Mouse (Mus musculus) heart, embryonic 16.5 days (tissue): ENCODE measurements around the gene Trim50. TPM values are rescaled to one million over a fixed set of nuclear protein-coding genes. Genes with fewer than 3 reads are reported as not detected.
"Not testable (repeated sequence)": the region's sequence is repeated elsewhere in the genome, so short reads cannot be mapped to it uniquely, and the experiment has no call there.

Experiments used
- ATAC-seq: fragments of 200-750 bp; cut with Nextera tagmentation; replicated peaks from 2 replicates; pipeline ENCODE4 v1.8.0; 2017; ENCODE audit warnings: moderate number of reproducible peaks; ENCODE audit not compliant: insufficient read depth, low FRiP score; ENCODE audit errors: extremely low read depth
- H3K27ac ChIP-seq: fragments of 300-500 bp; sonication (generic); 2 replicates; pipeline ENCODE4 v1.5.1; 2014; ENCODE audit warnings: mild to moderate bottlenecking, low read length, control low read depth, moderate library complexity
- H3K27me3 ChIP-seq: fragments of 300-500 bp; sonication (generic); 2 replicates; pipeline ENCODE4 v1.6.1; 2014; ENCODE audit warnings: low read length, mixed read lengths; ENCODE audit not compliant: control insufficient read depth, insufficient read depth
- H3K36me3 ChIP-seq: fragments of 300-500 bp; sonication (generic); 2 replicates; pipeline ENCODE4 v1.6.1; 2014; ENCODE audit not compliant: control insufficient read depth, insufficient read depth
- H3K4me1 ChIP-seq: fragments of 300-500 bp; sonication (generic); 2 replicates; pipeline ENCODE4 v1.6.1; 2014; ENCODE audit warnings: low read length, mixed read lengths; ENCODE audit not compliant: control insufficient read depth, insufficient read depth
- H3K4me2 ChIP-seq: fragments of 300-500 bp; sonication (generic); 2 replicates; pipeline ENCODE4 v1.6.1; 2014; ENCODE audit warnings: low read depth, mild to moderate bottlenecking, control low read depth, low read length
- H3K4me3 ChIP-seq: fragments of 300-500 bp; sonication (generic); 2 replicates; pipeline ENCODE4 v1.5.1; 2014; ENCODE audit warnings: mild to moderate bottlenecking, control low read depth, low read length
- H3K9ac ChIP-seq: fragments of 300-500 bp; sonication (generic); 2 replicates; pipeline ENCODE4 v1.6.1; 2014; ENCODE audit warnings: low read length, control low read depth
- H3K9me3 ChIP-seq: fragments of 300-500 bp; sonication (generic); replicated peaks from 2 replicates; pipeline ENCODE4 v1.6.1; 2016; ENCODE audit warnings: low read length; ENCODE audit not compliant: control insufficient read depth
- WGBS: fragments of 180-500 bp; shearing (Covaris S2); extraction: QIAGEN DNeasy Blood & Tissue Kit; methylation state at CpG from one replicate; pipeline ENCODE4 v1.1.7; 2014; 5-methylcytosine and 5-hydroxymethylcytosine counted together
- polyA plus RNA-seq: library from polyadenylated mRNA; unstranded; fragments of >200 nt; fragmentation: Nextera tagmentation; extraction: Ambion mirVana; gene quantifications from 2 replicates; pipeline ENCODE4 v1.2.1, GENCODE M21; 2015

Gene Trim50
- polyA plus RNA-seq, 1 experiment from 2014 or later = not detected

DNA sequence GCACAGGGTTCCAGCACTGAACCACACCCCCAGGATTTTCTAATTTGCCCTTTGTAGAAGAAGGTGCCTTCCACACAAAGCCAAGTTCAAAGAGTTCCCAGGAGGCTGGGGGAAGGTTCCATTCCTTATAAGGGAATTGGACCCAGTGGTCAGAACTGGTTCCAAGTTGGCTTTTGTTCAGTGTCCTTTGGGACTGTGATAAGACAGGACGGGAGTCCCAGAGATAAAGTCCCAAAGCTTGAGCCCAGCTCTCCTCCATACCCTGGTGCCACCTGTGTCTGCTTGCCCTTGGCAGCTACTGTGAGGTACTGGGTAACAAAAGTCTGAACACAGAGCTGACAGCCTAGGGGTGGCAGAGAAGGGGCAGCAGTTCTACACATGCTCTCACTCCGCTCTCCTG lies 6.7 kb downstream of the Trim50 start:
- Histone ChIP-seq H3K4me2 (no peak overlapping the region), H3K9ac (no peak overlapping the region), H3K9me3 (no peaks in the 10 kb centered on the region), H3K4me1 (peaks cover 3% of the 10 kb centered on the region; the same call in 1 of the 2 replicates), H3K4me3 (no peak overlapping the region), H3K27ac (no peak overlapping the region), H3K27me3 (no peaks in the 10 kb centered on the region), H3K36me3 (no peaks in the 10 kb centered on the region)
- no peak for ATAC-seq
- WGBS = 61% methylated on average over 2 of the region's 2 CpGs

DNA sequence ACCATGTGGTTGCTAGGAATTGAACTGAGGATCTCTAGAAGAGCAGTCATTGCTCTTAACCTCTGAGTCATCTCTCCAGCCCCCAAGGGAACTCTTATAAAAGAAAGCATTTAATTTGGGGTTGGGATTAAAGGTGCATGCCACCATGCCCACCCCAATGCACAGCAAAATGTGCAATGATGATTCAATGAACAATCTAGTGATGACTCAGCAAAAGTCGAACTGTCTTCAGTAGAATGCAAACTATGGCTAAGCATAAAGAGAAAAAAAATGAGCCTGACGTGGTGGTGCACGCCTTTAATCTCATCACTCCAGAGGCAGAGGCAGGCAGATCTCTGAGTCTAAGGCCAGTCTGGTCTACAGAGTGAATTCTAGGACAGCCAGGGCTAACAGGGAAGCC lies 9.5 kb downstream of the Trim50 start:
- 86% methylated on average over 3 of the region's 3 CpGs for WGBS
- peaks cover 2% of the 10 kb centered on the region; the same call in 1 of the 2 replicates for H3K27me3 ChIP-seq
- H3K36me3 ChIP-seq = no peaks in the 10 kb centered on the region
- H3K4me1 ChIP-seq = peaks cover 3% of the 10 kb centered on the region; the same call in 1 of the 2 replicates
- H3K9me3 ChIP-seq = no peaks in the 10 kb centered on the region
- no peak overlapping the region for H3K9ac ChIP-seq
- H3K27ac ChIP-seq = no peak overlapping the region
- no peak overlapping the region for H3K4me2 ChIP-seq
- no peak overlapping the region for H3K4me3 ChIP-seq
- no peak for ATAC-seq

DNA sequence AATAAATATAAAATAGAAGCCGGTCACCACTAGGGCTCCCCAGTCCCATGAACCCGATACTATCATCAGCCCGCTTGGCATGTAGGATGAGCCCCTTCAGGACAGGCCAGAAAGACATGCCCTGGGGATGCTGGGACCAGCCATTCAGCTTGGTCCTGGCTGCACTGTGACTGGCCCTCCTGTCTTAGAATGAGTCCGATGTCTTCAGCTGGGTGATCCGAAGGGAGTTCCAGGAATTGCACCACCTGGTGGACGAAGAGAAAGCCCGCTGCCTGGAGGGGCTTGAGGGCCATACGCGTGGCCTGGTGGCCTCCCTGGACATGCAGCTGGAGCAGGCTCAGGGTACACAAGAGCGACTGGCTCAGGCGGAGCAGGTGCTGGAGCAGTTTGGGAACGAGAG lies 10.4 kb downstream of the Trim50 start:
- ATAC-seq = no peak

DNA sequence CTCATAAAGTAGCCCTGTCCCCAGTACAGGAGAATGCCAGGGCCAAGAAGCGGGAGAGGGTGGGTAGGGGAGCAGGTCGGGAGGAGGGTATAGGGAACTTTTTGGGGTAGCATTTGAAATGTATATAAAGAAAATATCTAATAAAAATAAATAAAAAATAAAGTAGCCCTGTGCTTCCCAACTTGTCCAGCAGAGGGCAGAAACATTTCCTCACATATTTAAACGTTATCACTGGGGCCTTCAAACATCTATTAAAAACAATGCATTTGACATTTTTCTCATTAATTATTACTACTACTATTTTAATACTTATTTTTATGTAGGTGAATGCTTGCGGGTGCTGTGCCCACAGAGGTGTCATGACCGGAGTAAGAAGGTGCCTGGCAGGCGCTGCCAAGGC lies 14.7 kb downstream of the Trim50 start:
- Histone ChIP-seq H3K27ac (no peak overlapping the region), H3K9ac (no peak overlapping the region), H3K9me3 (no peaks in the 10 kb centered on the region), H3K36me3 (peaks cover 9% of the 10 kb centered on the region), H3K4me1 (peaks cover 5% of the 10 kb centered on the region; the same call in 1 of the 2 replicates), H3K4me2 (no peak overlapping the region), H3K27me3 (peaks cover 2% of the 10 kb centered on the region; the same call in 1 of the 2 replicates), H3K4me3 (no peak overlapping the region)
- 50% methylated on average over 6 of the region's 6 CpGs for WGBS
- no peak for ATAC-seq

More for the DNA sequence above, 10.4 kb downstream of the Trim50 start:
- no peak overlapping the region for H3K4me3 ChIP-seq
- H3K36me3 ChIP-seq = no peaks in the 10 kb centered on the region
- WGBS = 25% methylated on average over 12 of the region's 12 CpGs
- H3K9ac ChIP-seq = no peak overlapping the region
- peaks cover 3% of the 10 kb centered on the region; the same call in 1 of the 2 replicates for H3K4me1 ChIP-seq
- H3K9me3 ChIP-seq = no peaks in the 10 kb centered on the region
- H3K4me2 ChIP-seq = no peak overlapping the region
- H3K27ac ChIP-seq = no peak overlapping the region
- peaks cover 2% of the 10 kb centered on the region; the same call in 1 of the 2 replicates for H3K27me3 ChIP-seq

DNA sequence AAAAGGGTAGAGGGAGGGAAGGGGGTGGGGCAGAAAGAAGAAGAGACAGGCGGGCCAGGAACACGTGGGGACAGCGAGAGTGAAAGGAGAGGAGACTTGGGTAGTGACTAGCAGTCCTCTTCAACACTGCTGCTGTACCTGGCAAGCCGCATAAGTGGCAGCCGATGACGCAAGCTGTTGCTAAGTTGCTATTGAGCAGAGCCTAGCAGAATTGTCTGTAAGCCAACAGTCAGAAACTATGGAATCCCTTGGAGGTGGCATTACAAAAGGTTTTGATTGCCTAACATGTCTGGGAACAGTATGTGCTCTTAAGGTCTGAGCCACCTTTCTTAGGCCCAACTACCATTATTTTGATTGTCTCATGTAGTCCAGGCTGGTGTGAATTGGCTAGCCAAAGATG lies 15.2 kb downstream of the Trim50 start:
- H3K4me3 ChIP-seq = no peak overlapping the region
- no peak for ATAC-seq
- H3K4me2 ChIP-seq = no peak overlapping the region
- peaks cover 2% of the 10 kb centered on the region; the same call in 1 of the 2 replicates for H3K27me3 ChIP-seq
- peaks cover 12% of the 10 kb centered on the region for H3K36me3 ChIP-seq
- H3K27ac ChIP-seq = no peak overlapping the region
- H3K9ac ChIP-seq = no peak overlapping the region
- H3K9me3 ChIP-seq = no peaks in the 10 kb centered on the region
- WGBS = 79% methylated on average over 6 of the region's 6 CpGs
- peaks cover 5% of the 10 kb centered on the region; the same call in 1 of the 2 replicates for H3K4me1 ChIP-seq

DNA sequence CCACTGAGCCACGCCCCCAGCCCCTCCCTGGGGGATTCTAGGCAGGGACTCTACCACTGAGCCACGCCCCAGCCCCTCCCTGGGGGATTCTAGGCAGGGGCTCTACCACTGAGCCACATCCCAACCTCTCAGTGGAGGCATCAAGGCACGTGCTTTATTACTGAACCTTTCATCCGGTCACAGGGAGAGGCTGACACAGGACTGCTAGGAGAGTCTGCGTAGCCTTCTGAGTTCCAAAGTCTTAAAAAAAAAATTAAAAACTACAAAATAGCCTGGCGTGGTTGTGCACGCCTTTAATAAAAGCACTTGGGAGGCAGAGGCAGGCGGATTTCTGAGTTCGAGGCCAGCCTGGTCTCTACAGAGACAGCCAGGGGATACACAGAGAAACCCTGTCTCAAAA lies 16.1 kb downstream of the Trim50 start:
- WGBS = 57% methylated on average over 9 of the region's 9 CpGs
- H3K27me3 ChIP-seq, H3K9me3 ChIP-seq, ATAC-seq, H3K4me1 ChIP-seq: not testable (repeated sequence)
- peak overlapping the region; percentile 75 for H3K4me2 ChIP-seq
- H3K9ac ChIP-seq = peak overlapping the region; percentile 86
- peak overlapping the region; percentile 83 for H3K4me3 ChIP-seq
- peak overlapping the region; percentile 83 for H3K27ac ChIP-seq
- H3K36me3 ChIP-seq = peaks cover 21% of the 10 kb centered on the region

DNA sequence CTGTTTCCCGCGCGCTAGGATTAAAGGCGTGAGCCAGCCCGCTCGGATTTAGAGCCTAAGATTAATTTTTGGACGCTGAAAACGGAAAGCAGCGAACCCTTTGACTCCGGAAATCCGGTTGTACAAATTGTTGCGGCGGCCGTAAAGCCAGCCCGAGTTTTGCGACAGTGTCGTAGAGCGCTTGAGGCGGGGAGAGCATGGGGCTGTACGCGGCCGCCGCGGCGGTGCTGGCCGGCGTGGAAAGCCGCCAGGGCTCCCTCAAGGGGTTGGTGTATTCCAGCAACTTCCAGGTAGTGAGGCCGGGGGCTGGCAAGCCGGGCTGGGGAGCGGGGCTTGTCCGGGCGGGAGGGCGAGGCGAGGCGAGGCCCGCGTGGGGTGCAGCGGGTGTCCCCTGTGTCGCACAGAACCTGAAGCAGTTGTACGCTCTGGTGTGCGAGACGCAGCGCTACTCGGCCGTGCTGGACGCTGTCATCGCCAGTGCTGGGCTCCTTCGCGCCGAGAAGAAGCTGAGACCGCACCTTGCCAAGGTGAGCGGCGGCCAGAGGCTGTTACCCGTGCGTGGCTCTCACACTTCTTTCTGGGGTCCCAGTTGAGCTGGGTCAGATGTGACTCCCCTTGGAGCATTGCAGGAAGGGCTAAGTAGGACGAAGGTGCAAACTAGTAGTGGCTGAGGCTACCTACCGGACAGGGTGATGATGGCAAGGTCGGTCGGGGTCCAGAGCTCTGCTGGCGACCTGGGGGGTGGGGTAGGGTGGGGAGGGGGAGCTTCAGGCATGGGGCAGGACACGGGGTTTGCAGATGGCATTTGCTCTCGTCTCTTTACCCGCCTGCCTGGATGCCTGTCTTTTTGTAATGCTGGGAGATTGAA lies 16.9 kb downstream of the Trim50 start, which contains the start of gene Nsun5:
Gene Nsun5, plus strand, starts transcription at position 167 of the 868 bp plus-strand sequence.
- peaks cover 5% of the 10 kb centered on the region; the same call in 1 of the 2 replicates for H3K4me1 ChIP-seq
- H3K4me3 ChIP-seq = peak within 1 kb of the TSS; percentile 83
- H3K9me3 ChIP-seq = no peaks in the 10 kb centered on the region
- peaks cover 23% of the 10 kb centered on the region for H3K36me3 ChIP-seq
- H3K27me3 ChIP-seq = peaks cover 2% of the 10 kb centered on the region; the same call in 1 of the 2 replicates
- ATAC-seq = peak; percentile 65
- peak within 1 kb of the TSS; percentile 83 for H3K27ac ChIP-seq
- H3K4me2 ChIP-seq = peak within 1 kb of the TSS; percentile 75
- H3K9ac ChIP-seq = peak within 1 kb of the TSS; percentile 86
- under 1% methylated on average over 64 of the region's 64 CpGs for WGBS

DNA sequence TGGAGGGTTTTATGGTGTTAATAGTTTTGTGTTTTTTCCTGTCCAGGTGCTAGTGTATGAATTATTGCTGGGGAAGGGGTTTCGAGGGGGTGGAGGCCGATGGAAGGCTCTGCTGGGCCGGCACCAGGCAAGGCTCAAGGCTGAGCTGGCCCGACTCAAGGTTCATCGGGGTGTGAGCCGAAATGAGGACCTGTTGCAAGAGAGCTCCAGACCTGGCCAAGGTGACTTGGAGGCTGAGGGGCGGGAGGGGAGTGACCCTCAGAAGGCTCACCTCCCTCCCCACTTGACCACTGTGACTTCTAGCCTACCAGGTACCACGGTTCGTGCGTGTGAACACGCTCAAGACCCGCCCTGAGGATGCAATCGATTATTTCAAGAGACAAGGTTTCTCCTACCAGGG lies 18.1 kb downstream of the Trim50 start:
- Histone ChIP-seq H3K27ac (no peak overlapping the region), H3K4me1 (peaks cover 9% of the 10 kb centered on the region; the same call in 1 of the 2 replicates), H3K4me2 (no peak overlapping the region), H3K4me3 (no peak overlapping the region), H3K36me3 (peaks cover 30% of the 10 kb centered on the region), H3K9me3 (no peaks in the 10 kb centered on the region), H3K9ac (no peak overlapping the region), H3K27me3 (no peaks in the 10 kb centered on the region)
- no peak for ATAC-seq
- WGBS = 93% methylated on average over 13 of the region's 13 CpGs

DNA sequence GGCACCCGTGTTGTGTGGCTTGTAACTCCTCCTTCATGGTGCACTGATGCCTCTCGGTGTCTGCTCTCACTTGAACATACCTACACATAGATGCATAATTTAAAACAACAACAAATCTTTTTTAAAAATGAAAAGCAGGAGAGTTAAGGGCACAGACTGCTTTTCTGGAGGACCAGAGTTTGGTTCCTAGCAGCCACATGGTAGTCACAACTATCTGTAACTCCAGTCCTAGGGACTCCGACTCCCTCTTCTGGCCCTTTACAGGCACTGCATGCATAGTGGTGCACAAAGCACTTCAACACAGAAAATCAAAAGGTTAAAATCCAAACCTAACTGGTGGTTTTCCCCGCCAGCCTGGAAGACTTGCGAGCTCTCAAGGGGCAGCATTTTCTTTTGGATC lies 20.5 kb downstream of the Trim50 start:
- peaks cover 45% of the 10 kb centered on the region for H3K36me3 ChIP-seq
- no peak overlapping the region for H3K4me3 ChIP-seq
- peaks cover 9% of the 10 kb centered on the region; the same call in 1 of the 2 replicates for H3K4me1 ChIP-seq
- H3K4me2 ChIP-seq = no peak overlapping the region
- no peaks in the 10 kb centered on the region for H3K9me3 ChIP-seq
- no peak for ATAC-seq
- 93% methylated on average over 5 of the region's 5 CpGs for WGBS
- no peaks in the 10 kb centered on the region for H3K27me3 ChIP-seq
- H3K9ac ChIP-seq = no peak overlapping the region
- no peak overlapping the region for H3K27ac ChIP-seq
